Mouse (Mus musculus) spleen, adult 12 weeks (tissue): ENCODE measurements around the gene Svop.

Experiments used
- DNase-seq: peaks from one replicate; pipeline ENCODE4 v3.0.0; 2022; ENCODE audit warnings: low spot score

Gene Svop

DNA sequence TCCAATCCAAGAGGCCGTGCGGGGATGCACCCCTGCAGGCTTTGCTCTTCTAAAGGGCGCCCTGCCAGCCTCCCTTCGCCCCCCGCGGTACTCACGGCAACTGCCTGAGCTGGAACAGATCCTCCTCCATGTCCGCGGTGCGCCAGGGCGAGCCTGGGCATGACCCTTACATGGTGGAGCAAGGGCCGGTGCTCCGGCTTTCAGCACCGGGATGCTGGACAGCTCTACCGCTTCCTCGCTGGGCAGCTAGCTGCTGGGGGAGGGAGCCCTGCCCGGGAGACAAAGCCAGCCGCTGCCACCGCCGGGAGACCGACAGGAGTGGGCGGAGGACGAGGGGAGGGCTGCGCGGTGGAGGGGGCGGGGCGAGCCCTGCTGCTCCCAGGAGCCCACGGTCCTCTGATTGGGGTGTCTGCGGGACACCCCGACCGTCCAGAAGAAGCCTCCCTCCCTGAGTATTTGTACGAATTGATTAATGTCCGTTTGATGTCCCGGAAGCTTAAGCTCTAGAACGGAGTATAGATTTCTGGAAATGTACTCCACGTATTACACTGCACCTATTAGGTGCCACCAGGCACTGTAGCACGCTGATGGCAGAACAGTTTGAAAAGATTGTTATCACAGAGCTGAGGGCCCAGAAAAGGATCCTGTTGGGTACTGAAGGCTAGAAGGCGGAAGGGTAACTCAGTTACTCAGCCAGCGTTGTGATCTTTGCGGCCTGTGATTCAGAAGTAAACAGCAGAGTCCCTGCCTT, at the start of gene Svop:
Gene Svop (minus strand): TSS at position 514 of the 751 bp plus-strand sequence.
- no peak for DNase-seq

GRCm38 (mm10) chr5:114139175-114139574, 47.8 kb upstream of the Svop start:
- DNase-seq = no peak

DNA sequence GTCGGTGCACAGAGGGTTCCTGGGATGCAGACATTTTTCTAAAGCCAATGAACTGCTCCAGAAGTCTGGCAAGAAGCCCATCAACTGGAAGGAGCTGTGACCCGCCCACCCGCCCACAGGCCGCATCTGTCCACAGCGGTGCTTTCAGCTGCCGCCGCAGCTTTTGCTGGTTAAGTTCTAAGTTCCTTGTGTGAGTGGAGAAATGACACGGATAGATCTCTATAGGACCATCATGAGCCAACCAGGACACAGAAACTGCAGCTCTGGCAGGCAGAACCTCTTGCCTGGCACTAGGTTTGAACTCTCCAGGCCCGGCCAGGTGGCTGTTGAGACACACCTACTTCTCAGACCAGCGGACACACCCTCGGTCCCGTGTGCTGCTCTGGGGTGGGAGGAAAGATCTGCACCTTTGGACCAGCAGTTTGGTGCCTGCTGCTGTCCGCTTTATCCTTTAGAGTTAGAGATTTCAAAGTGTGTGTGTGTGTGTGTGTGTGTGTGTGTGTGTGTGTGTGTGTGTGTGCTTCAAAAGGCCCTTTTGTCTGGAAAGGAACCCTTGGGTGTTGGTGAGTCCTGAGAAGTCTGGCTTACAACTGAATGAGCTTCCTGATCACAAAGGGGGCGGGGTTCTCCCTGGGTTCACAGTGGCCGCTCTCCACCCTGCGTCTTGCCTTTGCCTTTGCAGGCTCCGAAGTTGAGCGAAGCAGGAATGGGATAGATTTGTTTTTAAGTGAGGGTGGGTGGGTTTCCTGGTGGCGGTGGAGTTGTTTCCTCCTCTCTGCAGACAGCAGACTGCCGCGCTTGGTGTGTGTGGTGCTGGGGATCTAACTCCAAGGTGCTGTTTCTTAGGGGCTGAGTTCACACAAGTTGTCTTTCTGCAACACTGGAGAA, 47.2 kb upstream of the Svop start:
- DNase-seq = no peak

DNA sequence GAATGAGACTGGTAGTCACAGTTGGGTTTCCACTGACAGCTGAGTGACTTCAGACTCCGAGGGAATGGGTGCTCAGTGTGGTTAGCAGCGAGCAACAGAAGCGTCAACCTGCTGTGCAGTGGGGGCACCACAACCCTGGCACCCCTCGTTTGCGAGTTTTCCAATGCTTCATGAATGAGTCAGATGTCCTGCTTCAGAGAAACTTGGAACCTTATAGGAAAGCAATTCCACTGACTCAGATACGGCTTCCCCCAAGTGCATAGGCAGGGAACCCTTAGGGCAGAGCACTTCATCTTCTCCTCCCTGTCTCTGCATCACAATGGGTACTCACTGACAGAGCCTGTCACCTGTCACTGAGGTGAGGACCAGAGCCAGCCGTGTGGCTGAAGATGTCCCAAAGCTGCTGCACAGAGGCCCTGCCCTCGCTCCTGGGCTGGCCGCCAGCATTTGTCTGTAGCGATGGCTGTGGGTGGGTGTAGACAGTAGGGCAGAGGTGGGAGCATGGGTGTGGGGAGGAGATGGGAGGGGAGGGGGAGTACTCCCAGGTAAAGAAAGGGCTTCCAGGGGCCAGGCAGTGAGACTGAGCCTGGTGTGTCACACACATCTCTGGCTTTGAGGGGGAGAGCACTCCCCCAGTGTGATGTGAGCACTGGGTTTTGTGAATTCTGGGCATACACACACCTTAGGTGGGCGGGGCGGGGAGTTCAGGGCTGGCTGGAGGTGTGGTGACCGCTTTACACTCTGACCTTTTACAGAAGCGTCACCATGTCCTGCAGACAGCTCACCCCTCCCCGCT, 46.3 kb upstream of the Svop start:
- no peak for DNase-seq

DNA sequence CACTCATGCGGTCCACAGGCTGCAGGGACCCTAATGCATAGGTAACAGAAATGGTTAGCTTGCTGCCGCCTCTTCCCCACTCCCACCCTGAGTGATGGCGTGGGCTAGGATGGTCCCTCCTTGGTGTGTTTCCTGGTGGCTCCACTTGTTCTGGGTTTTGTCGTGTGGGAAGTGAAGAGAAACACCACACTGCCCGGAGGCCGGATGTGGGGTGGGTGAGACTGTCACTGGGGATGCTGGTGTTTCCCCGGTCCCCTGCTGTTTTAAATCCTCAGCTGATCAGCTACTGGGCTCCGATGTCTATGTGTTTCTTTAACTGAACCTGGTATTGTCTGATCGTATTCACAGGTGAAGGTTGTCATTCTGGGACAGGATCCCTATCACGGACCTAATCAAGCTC, 44.1 kb upstream of the Svop start:
- DNase-seq = no peak

DNA sequence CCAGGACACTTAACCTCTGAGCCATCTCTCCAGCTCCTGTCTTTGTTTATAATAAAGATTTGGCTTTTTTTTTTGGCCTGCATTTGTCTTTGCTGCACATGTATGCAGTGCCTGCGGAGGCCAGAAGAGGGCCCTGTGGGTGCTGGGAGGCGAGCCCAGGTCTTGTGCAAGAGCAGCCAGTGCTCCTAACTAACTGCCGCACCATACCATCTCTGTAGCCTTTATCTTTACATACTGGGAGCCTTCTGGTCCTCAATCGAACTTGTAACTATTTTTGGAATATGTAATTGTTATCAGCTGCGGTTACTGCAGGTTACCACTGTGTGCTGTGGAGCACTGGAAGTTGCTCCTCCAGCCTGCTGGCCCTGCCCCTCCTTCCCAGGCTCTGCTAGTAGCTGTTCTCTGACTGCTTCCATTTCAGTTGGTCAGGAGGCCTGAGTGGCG, 42.7 kb upstream of the Svop start:
- DNase-seq = peak; percentile 22

- DNase-seq = no peak
Measured at GRCm38 (mm10) chr5:114132841-114133240, 41.5 kb upstream of the Svop start.

GRCm38 (mm10) chr5:114131521-114131840, 40.1 kb upstream of the Svop start:
- peak; percentile 48 for DNase-seq

DNA sequence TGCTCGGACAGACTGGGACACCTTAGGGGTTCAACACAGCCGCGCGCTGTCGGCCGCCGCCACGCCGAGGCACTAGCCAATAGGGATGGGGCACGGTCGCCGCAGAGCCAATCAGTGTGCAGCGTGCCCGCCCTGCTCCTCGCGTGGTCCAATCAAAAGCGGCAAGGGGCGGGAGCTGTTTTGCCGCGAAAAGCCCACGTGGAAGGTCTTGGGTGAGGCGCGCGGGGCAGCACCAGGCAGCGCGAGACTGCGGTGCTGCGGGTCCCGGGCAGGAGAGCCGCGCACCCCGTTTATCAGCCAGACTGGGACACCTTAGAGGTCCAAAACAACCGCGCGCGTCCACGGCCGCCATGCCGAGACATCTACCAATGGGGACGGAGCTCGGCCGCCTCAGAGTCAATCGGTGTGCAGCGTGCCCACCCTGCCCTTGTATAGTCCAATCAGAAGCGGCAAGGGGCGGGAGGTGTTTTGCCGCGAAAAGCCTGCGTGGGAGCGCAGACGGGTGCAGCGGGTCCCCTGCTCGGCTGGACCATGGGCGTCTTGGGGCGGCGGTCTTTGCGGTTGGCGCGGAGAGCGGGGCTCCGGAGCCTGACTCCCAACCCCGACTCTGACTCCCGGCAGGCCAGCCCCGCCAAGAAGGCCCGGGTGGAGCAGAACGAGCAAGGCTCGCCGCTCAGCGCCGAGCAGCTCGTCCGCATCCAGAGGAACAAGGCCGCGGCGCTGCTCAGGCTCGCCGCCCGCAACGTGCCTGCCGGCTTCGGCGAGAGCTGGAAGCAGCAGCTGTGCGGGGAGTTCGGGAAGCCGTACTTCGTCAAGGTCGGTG, 39.5 kb upstream of the Svop start:
- DNase-seq = peak; percentile 91

GRCm38 (mm10) chr5:114130211-114130605, 38.8 kb upstream of the Svop start, which contains the start of gene Ung:
TSS of gene Ung (plus strand) at chr5:114130386.
- no peak for DNase-seq

DNA sequence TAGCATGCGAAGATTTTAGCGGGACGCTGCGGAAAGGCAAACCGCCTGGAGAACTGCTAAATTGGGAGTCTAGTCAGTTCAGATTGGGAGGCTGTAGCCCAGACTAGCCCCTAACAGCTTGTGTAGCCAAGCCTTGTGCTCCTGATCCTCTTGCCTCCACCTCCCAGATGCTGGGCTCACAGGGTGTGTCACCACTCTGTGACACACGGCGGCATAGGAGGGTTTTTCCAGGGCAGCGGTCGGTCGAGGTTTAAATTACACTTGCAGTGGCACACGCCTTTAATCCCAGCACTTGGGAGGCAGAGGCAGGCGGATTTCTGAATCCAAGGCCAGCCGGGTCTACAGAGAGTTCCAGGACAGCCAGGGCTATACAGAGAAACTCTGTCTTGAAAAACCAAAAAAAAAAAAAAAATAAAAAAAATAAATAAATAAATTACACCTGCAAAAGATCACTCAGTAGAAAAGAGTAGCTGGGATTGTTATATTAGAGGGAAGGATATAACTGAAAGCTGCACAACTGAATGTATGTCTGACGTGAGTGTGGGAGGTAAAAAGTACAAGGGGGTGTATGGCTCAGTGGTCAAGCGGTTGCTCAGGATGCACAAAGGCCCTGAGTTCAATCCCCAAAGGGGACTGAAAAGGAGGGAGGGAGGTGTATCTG, 38.3 kb upstream of the Svop start:
- DNase-seq = no peak

DNA sequence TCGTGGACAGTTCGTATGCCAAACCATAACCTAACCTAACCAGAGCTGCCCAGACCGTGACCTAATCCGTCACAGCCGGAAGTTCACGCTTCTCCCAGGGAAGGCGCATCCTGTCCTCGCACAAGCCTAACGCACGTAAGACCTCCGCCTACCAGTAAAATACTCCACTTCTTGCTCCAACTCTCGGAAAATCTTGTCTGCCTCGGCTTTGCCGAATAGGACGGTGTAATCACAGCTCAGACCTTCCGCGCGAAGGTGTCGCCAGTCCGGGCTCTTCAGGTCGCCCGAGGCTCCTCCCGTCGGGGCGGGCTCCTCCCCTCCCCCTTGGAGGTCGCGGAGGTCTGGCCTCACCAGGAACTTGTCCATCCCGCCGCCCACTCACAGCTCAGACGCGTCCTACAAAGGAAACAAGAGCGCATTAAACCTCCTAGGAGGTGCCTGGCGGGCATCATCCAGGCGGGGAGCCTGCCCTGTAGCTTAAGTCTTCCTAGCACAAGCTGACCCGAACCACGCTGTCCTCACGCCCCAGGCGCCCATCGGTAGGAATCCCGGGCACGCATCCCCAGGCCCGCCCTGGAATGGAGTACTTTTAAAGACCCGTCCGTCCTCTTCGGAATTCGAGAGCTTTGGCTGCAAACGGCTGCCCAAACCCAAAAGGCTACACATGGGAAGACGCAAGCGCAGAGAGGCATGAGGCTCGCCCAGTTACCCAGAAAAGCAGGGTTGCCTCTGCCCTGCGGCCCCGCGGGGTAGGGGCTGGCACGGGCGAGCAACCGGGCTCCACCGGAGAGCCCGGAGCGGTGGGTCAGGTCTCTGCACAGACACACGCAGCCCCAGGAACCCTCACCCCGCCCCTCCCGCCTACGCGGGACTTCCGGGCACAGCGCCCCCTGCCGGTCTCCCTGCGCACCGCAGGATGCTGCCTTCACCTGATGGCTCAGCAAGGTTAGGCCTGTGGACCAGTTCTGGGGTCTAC, 36.3 kb upstream of the Svop start, which contains the start of gene Alkbh2:
Gene Alkbh2 (minus strand): TSS at position 845 of the 976 bp plus-strand sequence.
- DNase-seq = peak; percentile 87

DNA sequence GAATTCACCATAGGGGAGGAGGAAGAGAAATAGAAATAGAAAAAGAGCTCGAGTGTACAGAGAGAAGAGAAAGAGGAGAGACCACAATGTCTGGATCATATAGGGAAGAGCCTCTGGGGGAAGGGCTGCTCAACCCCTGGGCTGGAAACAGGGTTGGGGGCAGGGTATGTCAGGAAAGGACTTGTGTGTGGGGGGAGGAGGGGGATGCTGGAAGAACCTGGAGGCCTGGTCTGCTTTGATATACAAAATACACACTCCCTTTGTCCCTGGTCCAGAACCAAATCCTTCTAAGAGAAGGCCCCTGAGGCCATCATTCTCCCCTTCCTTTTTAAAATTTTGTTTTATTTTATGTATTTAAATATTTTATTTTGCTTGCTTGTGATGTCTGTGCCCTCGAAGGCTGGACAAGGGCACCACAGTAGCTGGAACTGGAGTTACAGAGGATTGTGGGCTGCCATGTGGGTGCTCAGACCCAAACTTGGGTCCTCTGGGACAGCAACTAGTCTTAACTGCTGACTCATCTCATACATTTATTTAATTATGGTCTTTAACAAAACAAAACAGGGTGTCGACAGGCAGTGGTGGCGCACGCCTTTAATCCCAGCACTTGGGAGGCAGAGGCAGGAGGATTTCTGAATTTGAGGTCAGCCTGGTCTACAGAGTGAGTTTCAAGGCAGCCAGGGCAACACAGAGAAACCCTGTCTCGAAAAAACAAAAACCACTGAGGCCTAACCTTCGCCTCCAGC, 35.3 kb upstream of the Svop start:
- DNase-seq = no peak

DNA sequence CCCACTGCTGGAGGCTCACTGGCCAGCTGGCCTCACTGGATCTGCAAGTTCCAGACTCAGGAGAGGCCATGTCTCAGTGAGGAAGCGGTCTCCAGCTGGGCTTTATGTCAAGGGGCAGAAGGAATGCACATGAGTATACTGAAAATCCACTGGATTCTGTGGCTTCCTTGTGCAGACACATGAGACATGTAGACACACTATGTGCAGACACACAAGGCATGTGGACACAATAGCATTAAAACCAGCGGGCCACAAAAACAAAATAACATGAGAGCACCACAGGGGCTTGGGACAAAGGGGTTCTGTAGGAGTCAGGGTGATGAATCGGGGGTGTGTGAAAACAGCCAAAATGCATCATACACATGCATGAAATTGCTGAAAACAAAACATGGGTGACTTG, 34.6 kb upstream of the Svop start:
- DNase-seq = no peak

- DNase-seq = no peak
Measured at GRCm38 (mm10) chr5:114119806-114120205, 28.4 kb upstream of the Svop start.

- no peak for DNase-seq
Measured at GRCm38 (mm10) chr5:114116586-114116985, 25.2 kb upstream of the Svop start.

GRCm38 (mm10) chr5:114115030-114115429, 23.7 kb upstream of the Svop start:
- no peak for DNase-seq

DNA sequence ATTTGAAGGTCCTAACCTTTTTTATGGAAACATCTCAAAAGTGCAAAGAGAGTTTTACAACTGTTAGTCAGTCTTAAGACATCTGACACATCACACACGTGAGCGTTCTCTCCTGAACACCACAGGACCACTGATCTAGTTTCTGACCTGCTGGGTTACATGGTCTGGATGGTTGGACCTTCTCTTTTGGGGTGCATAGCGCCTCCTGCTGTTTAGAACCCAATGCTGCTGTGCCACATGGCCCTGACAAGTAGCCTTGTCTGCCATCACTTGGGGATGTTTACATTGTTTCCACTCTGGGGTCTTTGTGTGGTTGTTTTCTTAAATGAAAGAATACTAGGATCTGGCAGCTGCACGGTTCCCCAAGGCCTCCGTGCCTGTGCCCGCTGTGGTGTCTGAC, 22.0 kb upstream of the Svop start:
- no peak for DNase-seq

DNA sequence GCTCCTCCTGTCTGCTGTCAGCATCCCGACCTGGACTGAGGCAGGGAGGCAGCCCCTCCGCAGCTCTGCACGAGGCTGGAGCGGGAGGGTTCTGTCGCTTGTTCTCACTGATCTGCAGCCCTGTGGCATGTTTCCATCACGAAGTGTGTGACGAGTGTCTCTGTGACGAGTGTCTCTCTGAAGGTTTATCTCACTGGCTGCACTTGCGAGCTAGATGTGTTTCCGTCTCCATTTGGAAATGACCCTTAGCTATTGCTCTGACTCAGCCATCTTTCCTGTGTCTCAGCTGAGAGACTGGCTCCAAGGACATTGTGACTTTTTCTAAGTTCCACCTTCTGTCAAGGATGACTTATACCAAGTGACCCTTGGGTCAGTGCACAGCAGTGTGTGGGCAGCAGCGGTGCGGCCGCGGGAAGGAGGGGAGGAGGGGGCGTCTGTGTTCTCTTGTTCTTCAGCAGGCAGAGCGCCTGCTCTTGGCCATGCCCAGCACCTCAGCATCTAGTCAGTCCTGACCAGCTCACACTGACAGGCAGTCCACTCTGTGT, 15.1 kb upstream of the Svop start:
- DNase-seq = no peak
